Mouse (Mus musculus): ENCODE data around the gene Trim67.

DNA sequence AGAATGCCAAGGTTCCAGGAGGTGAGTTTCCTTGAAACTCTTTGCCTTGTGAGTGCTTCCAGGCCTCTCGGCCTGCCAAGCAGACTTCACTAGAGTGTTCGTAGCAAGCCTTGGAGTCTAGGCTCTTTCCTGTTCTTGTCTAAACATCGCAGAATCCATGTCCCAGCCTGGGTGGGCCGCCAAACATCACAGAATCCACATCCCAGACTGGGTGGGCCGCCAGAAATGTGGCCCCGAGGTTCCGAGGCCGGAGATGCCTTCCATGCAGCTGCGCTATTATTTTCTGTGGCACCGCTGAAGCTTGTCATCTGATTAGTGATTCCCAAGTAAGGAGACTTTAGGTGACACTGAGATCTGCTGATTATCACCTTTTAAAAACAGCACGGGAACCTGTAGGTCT lies 7.7 kb downstream of the Trim67 start:
- TF ChIP-seq SMC3 (IDR thresholded peaks at IDR 0.05; ENCODE audit: low read depth, low read length) (no peak), POLR2AphosphoS2 (IDR thresholded peaks at IDR 0.05; ENCODE audit: low read depth, low read length) (no peak), TCF12 (IDR thresholded peaks at IDR 0.05; ENCODE audit: low read depth, low read length) (no peak)
